Comparison of ENCODE assay signal across 8 mouse cellular contexts in genomic region chr6:124903580-124904151, GRCm38 (mm10). TPM values are rescaled to one million over a fixed set of nuclear protein-coding genes. Genes with fewer than 3 reads are reported as not detected.
DNase-seq lines count a peak whose midpoint lies in the region; ATAC-seq and TF ChIP-seq lines count a peak whose summit lies in the region.

No protein-coding gene starts in this region.

- H3K4me3 ChIP-seq in G1E (ENCODE audit: low read depth, low read length) = peak overlapping the region; percentile 72
- H3K4me3 ChIP-seq in forebrain, postnatal 0 days (ENCODE audit: low read depth, low read length) = peak overlapping the region; percentile 40
- H3K4me3 ChIP-seq in lung, embryonic 16.5 days (ENCODE audit: low read length) = peak overlapping the region; percentile 63

- peak overlapping the region; percentile 78 for H3K4me2 ChIP-seq in forebrain, postnatal 0 days (ENCODE audit: low read depth)
- H3K4me2 ChIP-seq in lung, embryonic 16.5 days (ENCODE audit: low read depth, low read length) = peak overlapping the region; percentile 91

- 1% methylated on average over 23 of the region's 23 CpGs for WGBS in forebrain, postnatal 0 days
- under 1% methylated on average over 23 of the region's 23 CpGs for WGBS in lung, embryonic 16.5 days

- H3K9ac ChIP-seq in forebrain, postnatal 0 days = peak overlapping the region; percentile 74
- peak overlapping the region; percentile 81 for H3K9ac ChIP-seq in lung, embryonic 16.5 days (ENCODE audit: low read length)

- peaks cover 11% of the 10 kb centered on the region for H3K4me1 ChIP-seq in G1E (ENCODE audit: insufficient read depth, low read depth, low read length)
- peaks cover 11% of the 10 kb centered on the region for H3K4me1 ChIP-seq in forebrain, postnatal 0 days (ENCODE audit: insufficient read depth)
- H3K4me1 ChIP-seq in lung, embryonic 16.5 days (replicated peaks; ENCODE audit: control insufficient read depth, insufficient read depth, low read length) = peaks cover 6% of the 10 kb centered on the region

- peak; percentile 97 for TF ChIP-seq CTCF in G1E (IDR thresholded peaks at IDR 0.05; ENCODE audit: low read depth, low read length)
- peak; percentile 98 for TF ChIP-seq CTCF in forebrain, postnatal 0 days (IDR thresholded peaks at IDR 0.05; ENCODE audit: low read depth)

- DNase-seq in G1E (ENCODE audit: low spot score) = peak; percentile 83
- peak; percentile 98 to 99 for DNase-seq in cerebellum, adult 18-20 months
- peak; percentile 91 for DNase-seq in forebrain, postnatal 0 days
- peak; percentile 97 for DNase-seq in layer of hippocampus, adult 9-10 months (ENCODE audit: low spot score)
- peak; percentile 96 for DNase-seq in ovary, postnatal 10 days (ENCODE audit: low spot score)
- DNase-seq in thymus, postnatal 10 days (ENCODE audit: low spot score in 2 of 2) = peak; percentile 99

- no peaks in the 10 kb centered on the region for H3K36me3 ChIP-seq in G1E (replicated peaks)
- no peaks in the 10 kb centered on the region for H3K36me3 ChIP-seq in forebrain, postnatal 0 days (ENCODE audit: insufficient read depth)
- no peaks in the 10 kb centered on the region for H3K36me3 ChIP-seq in lung, embryonic 16.5 days (ENCODE audit: control insufficient read depth, insufficient read depth, low read length)

- peaks cover 44% of the 10 kb centered on the region for H3K27me3 ChIP-seq in G1E (ENCODE audit: insufficient read depth, low read length)
- H3K27me3 ChIP-seq in forebrain, postnatal 0 days (ENCODE audit: insufficient read depth, low read length) = no peaks in the 10 kb centered on the region
- H3K27me3 ChIP-seq in lung, embryonic 16.5 days (ENCODE audit: control insufficient read depth, insufficient read depth, low read depth, low read length) = no peaks in the 10 kb centered on the region

- H3K9me3 ChIP-seq in G1E (replicated peaks) = no peaks in the 10 kb centered on the region
- no peaks in the 10 kb centered on the region for H3K9me3 ChIP-seq in forebrain, postnatal 0 days (ENCODE audit: low read length)
- H3K9me3 ChIP-seq in lung, embryonic 16.5 days (ENCODE audit: control insufficient read depth, low read length) = no peaks in the 10 kb centered on the region

- ATAC-seq in G1E (ENCODE audit: extremely low read depth, insufficient number of reproducible peaks, low FRiP score, poor library complexity, severe bottlenecking) = peak; percentile 86
- peak; percentile 88 for ATAC-seq in forebrain, postnatal 0 days
- ATAC-seq in hematopoietic stem cell, adult 5-6 weeks (replicated peaks in 1 of 2; ENCODE audit: insufficient read depth in 1 of 2, low FRiP score in 2 of 2, low TSS enrichment in 1 of 2, low read depth in 1 of 2, poor library complexity in 2 of 2, severe bottlenecking in 2 of 2) = peak; percentile 86 to 92
- peak; percentile 91 for ATAC-seq in lung, embryonic 16.5 days (ENCODE audit: low read depth)

- peak overlapping the region; percentile 99 for H3K27ac ChIP-seq in forebrain, postnatal 0 days (ENCODE audit: low read depth, low read length)
- peak overlapping the region; percentile 98 for H3K27ac ChIP-seq in lung, embryonic 16.5 days (ENCODE audit: low read length)

RNA-seq across cellular contexts. Expression of gene Lag3, which starts 7.8 kb away (rescaled TPM):
- total RNA-seq in G1E (2014; fragmentation: Nextera tagmentation) = 0.68 TPM in 1 of 2 replicates, not detected in the other
- total RNA-seq in G1E (2017) = 0.12 TPM in 1 of 2 replicates, not detected in the other
- not detected in 2 replicates for polyA plus RNA-seq in G1E (2012)
- 1.9 and 2.4 TPM in 2 replicates for total RNA-seq in forebrain, postnatal 0 days (2014; rRNA removed)
- 2.6 and 3.9 TPM in 2 replicates for polyA plus RNA-seq in forebrain, postnatal 0 days (2015; fragmentation: Nextera tagmentation; extraction: Ambion mirVana)
- total RNA-seq in hematopoietic stem cell, adult 5-6 weeks (2017) = 3.8 and 9.1 TPM in 2 replicates
- polyA plus RNA-seq in lung, embryonic 16.5 days (2015; fragmentation: Nextera tagmentation; extraction: Ambion mirVana) = 1.2 TPM in 2 replicates

RNA-seq across cellular contexts. Expression of gene Cd4, which starts 15.6 kb away (rescaled TPM):
- total RNA-seq in G1E (2014; fragmentation: Nextera tagmentation) (not detected in 2 replicates), G1E (2017) (0.33 and 1.7 TPM in 2 replicates)
- polyA plus RNA-seq in G1E (2012) = not detected in 2 replicates
- 0.57 and 0.69 TPM in 2 replicates for total RNA-seq in forebrain, postnatal 0 days (2014; rRNA removed)
- polyA plus RNA-seq in forebrain, postnatal 0 days (2015; fragmentation: Nextera tagmentation; extraction: Ambion mirVana) = 0.25 and 0.72 TPM in 2 replicates
- total RNA-seq in hematopoietic stem cell, adult 5-6 weeks (2017) = 5.8 and 10.0 TPM in 2 replicates
- 0.13 and 0.44 TPM in 2 replicates for polyA plus RNA-seq in lung, embryonic 16.5 days (2015; fragmentation: Nextera tagmentation; extraction: Ambion mirVana)

RNA-seq across cellular contexts. Expression of gene Ptms, which starts 16.2 kb away (rescaled TPM):
- 5.6 and 6.3 TPM in 2 replicates for total RNA-seq in G1E (2014; fragmentation: Nextera tagmentation)
- total RNA-seq in G1E (2017) = 84.9 and 86.4 TPM in 2 replicates
- polyA plus RNA-seq in G1E (2012) = 34.1 and 43.1 TPM in 2 replicates
- total RNA-seq in forebrain, postnatal 0 days (2014; rRNA removed) = 722 and 784 TPM in 2 replicates
- 1,090 and 1,099 TPM in 2 replicates for polyA plus RNA-seq in forebrain, postnatal 0 days (2015; fragmentation: Nextera tagmentation; extraction: Ambion mirVana)
- 121 and 123 TPM in 2 replicates for total RNA-seq in hematopoietic stem cell, adult 5-6 weeks (2017)
- polyA plus RNA-seq in lung, embryonic 16.5 days (2015; fragmentation: Nextera tagmentation; extraction: Ambion mirVana) = 341 and 346 TPM in 2 replicates

RNA-seq across cellular contexts. Expression of gene Mlf2, which starts 27.5 kb away (rescaled TPM):
- total RNA-seq in G1E (2014; fragmentation: Nextera tagmentation) = 167 and 180 TPM in 2 replicates
- total RNA-seq in G1E (2017) = 86.5 and 99.2 TPM in 2 replicates
- polyA plus RNA-seq in G1E (2012) = 269 and 293 TPM in 2 replicates
- total RNA-seq in forebrain, postnatal 0 days (2014; rRNA removed) = 432 and 471 TPM in 2 replicates
- polyA plus RNA-seq in forebrain, postnatal 0 days (2015; fragmentation: Nextera tagmentation; extraction: Ambion mirVana) = 665 and 718 TPM in 2 replicates
- total RNA-seq in hematopoietic stem cell, adult 5-6 weeks (2017) = 54.2 and 67.4 TPM in 2 replicates
- 317 and 323 TPM in 2 replicates for polyA plus RNA-seq in lung, embryonic 16.5 days (2015; fragmentation: Nextera tagmentation; extraction: Ambion mirVana)

RNA-seq across cellular contexts. Expression of gene Gpr162, which starts 39.9 kb away (rescaled TPM):
- not detected in 2 replicates for total RNA-seq in G1E (2014; fragmentation: Nextera tagmentation)
- total RNA-seq in G1E (2017) = 0.22 and 0.41 TPM in 2 replicates
- not detected in 2 replicates for polyA plus RNA-seq in G1E (2012)
- 154 and 160 TPM in 2 replicates for total RNA-seq in forebrain, postnatal 0 days (2014; rRNA removed)
- 30.3 and 38.1 TPM in 2 replicates for polyA plus RNA-seq in forebrain, postnatal 0 days (2015; fragmentation: Nextera tagmentation; extraction: Ambion mirVana)
- total RNA-seq in hematopoietic stem cell, adult 5-6 weeks (2017) = 0.15 TPM in 1 of 2 replicates, not detected in the other
- 0.54 and 1.3 TPM in 2 replicates for polyA plus RNA-seq in lung, embryonic 16.5 days (2015; fragmentation: Nextera tagmentation; extraction: Ambion mirVana)

Comparison
In these comparisons a context has a peak if more than half of its experiments do, and no peak if none do; other contexts are left out.
1. Peak in every context shown above with its lines: DNase-seq, ATAC-seq, H3K4me3 ChIP-seq and H3K27ac ChIP-seq.